Mouse (Mus musculus) cerebellum, adult 8-10 months (tissue): ENCODE measurements around the gene Akr1c12.
"Not testable (repeated sequence)": the region's sequence is repeated elsewhere in the genome, so short reads cannot be mapped to it uniquely, and the experiment has no call there.

Experiments
- DNase-seq: peaks from one replicate; pipeline ENCODE4 v3.0.0; 2022

Gene Akr1c12

GRCm38 (mm10) chr13:4279284-4279683 is at the start of gene Akr1c12:
Gene Akr1c12 (minus strand): TSS chr13:4279433.
- no peak for DNase-seq

DNA sequence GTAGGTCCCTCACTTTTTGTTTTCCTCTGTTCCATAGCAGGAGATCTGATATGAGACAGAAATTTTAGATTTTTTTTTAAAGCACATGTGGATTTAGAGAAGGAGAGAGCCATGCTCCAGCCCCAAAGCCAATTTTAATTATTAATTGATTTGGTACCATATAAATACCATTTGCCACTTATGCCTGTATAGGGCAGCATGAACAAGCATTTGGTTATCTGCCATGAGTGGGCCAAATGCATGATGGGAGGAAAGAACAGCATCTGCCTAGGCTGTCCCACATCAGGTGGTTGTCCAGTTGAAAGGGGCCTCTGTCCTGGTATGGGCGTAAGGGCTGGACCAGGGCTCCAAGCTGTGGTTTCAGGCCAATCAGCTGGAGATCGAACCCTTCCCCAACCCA is 39.5 kb upstream of the Akr1c12 start:
- no peak for DNase-seq

DNA sequence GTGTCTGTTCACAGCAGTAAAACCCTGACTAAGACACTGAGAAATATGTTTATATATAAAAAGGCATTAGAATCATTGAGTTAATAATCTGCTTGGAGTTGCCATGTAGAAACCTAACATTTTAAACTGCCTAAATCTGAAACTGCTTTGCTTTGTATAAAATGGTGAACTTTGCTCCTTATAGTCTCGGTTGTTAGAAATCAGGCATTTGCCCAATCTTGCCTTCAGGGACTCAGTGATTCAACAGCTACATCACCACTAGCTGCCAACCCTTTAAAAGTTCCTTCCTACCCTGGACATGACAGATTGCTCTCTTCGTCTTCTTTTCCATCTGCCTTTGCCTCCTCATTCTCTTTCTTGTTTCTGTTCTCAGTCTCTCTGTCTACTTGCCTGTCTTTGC is 34.7 kb upstream of the Akr1c12 start:
- DNase-seq: no peak

DNA sequence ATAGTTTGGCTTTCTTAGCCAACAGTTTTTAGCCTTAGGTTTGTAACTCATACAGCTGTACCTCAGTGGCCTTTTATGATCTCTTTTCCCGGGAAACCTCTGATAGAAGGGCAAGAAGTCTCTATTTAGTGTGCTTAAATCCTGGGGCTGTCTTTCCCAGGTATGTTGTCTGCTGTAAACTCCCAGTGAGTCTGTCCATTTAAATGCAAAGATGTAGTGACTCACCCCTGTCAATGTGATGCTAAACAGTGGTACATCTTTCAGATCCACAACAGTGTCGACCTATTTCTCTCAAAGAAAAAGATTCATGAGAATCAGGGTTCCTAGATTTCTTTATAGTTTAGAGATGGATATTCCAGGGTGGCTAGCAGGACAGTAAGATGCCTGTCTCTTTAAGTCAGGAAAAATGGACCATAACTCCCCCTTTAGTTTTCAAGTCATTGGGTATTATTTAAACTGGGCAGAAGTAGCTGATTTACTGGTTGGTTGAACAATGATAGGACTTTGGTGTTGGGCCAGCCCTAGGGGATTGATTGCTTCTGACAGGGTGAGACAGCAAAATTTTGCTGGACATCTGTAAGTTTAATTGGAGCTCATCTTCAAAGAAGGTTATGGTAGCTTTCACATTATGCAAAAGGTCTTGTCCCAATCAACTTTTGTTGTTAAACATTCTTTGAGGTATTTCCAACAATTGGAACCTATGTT is 25.8 kb upstream of the Akr1c12 start:
- no peak for DNase-seq

DNA sequence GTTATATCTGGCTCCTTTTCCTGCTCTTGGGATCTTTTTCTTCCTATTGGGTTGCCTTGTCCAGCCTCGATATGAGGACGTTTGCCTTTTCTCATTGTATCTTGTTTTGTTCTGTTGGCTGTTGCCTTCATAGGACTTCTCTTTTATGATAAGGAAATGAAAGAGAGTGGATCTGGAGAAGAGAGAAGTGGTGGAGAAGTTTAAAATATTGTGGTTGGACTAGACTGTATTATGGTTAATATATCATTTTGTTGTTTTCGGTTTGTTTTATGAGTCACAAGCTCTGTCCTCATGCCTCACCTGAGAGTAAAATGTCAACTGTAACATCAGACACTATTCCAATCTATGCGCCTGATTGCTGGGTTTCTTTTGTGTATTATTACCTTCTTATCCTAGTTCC is 17.8 kb upstream of the Akr1c12 start:
- no peak for DNase-seq

DNA sequence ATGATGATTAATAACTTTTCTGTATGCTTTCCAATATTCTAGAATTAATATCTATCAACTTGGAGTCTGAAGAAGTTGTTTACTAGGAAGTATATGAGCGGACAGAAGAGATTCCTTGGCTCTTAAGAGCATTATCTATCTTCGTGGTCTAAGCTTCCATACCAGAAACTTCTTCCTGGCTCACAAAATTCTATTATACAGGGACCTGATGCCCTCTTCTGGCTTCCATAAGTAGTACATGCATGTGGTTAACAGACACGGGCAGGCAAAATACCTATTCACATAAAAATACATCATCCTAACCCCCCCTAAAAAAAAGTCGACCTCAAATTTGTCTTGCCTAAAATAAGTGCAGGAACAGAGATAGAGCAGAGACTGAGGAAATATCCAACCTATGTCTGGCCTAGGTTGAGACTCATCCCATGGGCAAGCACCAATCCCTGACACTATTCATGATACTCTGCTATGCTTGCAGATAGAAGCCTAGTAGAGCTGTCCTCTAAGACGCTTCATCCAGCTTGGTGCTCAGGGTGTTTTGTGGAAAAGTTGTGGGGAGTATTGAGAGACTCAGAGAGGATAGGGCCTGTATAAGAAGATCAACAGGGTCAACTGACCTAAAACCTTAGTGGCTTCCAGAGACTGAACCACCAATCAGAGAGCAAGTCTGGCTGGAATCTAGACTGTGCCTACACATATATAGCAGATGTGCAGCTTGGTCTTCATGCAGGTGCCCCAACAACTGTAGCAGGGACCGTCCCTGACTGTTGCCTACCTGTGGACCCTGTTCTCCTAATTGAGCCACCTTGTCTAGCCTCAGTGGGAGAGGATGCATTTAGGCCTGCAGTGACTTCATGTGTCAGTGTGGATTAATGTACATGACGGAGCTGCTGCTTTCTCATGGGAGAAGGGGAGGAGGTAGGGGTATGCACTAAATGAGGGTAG is 2.5 kb upstream of the Akr1c12 start:
- DNase-seq: no peak

GRCm38 (mm10) chr13:4277526-4277925 is 1.7 kb downstream of the Akr1c12 start:
- DNase-seq: no peak

GRCm38 (mm10) chr13:4270860-4271259 is 8.4 kb downstream of the Akr1c12 start:
- DNase-seq: no peak

DNA sequence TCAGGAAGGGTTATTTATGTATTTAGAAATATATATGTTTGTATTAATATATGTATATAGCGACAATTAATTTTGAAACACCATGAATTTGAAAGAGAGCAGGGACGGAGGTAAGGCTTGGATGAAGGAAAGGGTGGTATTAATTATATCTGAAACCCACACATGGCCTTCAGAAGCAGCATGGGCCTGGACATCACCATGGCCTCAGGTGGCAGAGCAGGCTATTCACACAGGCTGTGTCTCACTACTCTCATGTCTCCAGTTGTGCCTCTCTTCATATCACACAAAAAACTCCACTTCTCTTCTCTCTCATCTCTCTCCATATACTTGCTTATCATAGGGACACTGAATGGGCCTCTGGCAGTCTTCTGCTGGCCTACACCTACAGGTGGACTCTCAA is 13.8 kb downstream of the Akr1c12 start:
- DNase-seq: not testable (repeated sequence)

- DNase-seq: no peak
These were observed 14.2 kb downstream of the Akr1c12 start for GRCm38 (mm10) chr13:4265047-4265446.

GRCm38 (mm10) chr13:4264612-4265011 is 14.6 kb downstream of the Akr1c12 start:
- no peak for DNase-seq

DNA sequence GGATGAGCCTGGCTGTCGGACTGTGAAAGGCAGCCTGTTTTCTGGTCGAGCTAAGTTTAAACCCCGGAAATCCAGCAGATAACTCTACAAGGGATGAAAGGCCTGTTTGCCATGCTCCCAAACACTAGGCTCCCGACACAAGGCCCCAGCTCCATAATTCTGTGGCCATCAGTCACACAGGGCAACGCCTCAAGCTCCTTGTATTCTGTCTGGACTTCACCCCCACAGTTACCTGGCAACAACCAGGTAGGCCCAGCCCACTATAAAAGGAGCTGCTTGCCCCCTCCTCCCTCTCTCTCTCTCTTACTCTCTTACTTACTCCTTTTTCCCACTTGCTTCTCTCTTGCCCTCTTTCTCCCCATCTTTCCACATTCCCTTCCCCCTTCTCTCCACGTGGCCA is 21.9 kb downstream of the Akr1c12 start:
- DNase-seq: no peak

- DNase-seq: not testable (repeated sequence)
These were observed 22.3 kb downstream of the Akr1c12 start for GRCm38 (mm10) chr13:4256894-4257293.

DNA sequence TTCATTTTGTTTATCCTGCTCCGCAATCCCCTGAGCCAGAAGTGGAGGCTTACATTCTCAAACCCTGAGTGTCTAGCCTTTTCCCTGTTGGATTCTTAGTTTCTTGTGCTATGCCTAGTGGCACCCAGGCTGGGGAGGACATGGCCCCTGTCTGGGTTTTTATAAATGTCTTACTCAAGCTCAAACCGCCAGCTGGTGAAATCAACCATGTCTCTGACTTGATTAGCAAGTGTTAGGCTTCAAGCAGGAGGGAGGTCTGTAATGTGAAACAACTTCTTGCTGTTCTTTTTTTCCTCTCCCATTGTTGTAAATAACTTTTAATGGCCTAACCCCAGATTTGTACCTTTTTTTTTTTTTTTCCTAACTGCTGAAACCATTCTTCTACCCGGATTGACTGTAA is 29.9 kb downstream of the Akr1c12 start:
- DNase-seq: no peak

DNA sequence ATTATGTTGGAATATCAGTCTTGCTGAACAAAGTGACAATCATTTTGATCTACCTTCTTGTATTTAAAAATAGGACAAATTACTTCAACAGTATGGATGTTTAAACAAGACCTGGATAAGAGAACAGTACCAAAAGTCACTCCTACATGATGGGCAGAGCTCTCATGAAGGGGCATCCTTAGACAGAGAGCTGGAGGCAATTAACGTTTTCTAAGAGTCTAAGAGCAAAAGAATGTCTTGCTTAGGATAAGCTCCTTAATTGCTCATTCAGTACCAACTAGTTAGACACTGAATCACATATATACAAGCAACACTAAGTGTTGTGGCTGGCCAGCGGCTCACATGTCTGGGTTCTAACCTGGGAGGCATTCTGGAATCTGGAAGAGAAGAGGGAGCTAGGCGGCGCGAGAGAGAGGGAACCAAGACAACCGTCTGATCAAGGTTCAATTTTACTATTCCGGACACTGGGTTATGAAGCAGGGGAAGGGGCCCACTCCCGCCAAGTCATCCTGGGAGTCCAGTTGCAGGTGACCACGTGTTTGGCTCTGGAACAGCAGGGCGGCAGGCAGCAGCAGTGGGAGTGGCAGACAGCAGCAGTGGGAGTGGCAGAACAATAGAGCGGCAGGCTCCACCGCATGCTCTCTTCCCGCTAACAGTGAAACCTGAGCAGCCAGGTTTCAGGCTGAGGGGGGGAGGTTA is 34.2 kb downstream of the Akr1c12 start:
- DNase-seq: no peak

- DNase-seq: no peak
These were observed 45.6 kb downstream of the Akr1c12 start for GRCm38 (mm10) chr13:4233536-4234172.

DNA sequence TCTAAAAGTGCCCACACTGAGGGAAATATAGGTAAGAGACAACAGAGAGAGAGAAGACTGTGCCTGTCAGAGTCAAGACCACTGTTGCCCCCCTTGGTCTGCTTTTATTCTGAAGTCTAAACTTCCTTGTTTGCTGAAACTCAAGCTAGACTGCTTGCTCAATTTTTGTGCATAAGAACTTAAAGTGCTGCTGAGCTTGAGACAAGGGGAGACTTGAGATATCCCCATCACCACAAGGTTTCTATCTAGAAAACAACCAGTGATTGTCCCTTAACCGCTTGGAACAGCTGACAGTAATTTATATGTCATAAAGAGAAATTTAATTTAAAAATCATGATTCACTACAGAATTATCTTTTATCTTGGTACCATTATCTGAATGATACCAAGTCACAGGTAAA is 46.1 kb downstream of the Akr1c12 start:
- DNase-seq: no peak

DNA sequence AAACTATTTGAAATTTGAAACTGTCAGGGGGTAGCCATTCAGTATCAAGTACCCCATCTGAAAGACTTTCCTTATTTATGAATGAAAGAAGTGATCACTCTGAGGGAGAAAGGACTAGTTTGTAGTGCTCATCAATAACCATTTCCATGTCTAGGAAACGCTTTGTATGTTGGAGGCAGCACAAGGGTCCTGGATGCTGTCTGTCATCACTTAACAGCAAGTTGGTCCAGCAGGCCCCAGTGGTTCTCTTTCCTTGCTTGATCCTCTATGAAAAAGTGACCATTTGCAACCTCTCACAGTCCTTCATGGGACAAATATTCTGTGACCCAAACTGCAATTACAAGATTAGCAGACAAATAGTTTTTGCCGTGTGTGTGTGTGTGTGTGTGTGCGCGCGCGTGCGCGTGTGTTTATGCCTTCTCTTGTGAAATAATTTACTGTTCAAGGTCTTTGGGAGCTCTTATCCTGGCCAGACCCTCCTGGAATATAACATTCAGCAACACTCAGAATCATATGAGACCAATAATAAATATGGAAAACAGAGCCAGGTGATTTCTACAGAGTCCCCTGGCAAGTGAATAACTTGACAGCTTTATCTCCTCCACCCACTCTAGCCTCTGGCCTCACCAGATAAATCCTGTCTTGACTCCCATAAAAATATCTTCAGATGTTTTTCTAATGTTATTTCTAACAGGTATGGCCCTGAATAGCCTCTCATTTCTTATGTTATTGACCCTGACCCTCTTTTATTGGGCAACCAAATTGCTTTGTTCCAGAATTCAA is 48.2 kb downstream of the Akr1c12 start:
- DNase-seq: no peak

DNA sequence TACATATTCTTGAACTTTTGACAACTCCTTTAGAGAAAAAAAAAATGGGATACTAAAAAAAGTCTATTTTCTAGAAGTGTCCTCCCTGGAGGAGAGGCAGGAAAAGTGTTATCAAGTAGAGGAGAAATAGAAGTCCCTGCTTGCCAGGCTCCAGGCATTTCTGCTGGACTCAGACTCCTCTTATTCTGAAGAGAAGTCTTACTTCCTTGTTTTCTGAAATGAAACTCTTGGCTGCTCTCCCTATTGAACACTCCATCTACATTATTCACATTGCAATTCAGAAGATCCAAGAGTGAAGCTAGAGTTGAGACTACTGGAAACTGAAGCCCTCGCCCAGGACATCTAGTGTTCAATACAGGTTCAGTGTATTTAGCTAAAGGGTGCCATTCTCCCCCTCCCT is 50.8 kb downstream of the Akr1c12 start, which contains the start of gene Akr1c19:
TSS of gene Akr1c19 (plus strand) at position 260 of the 400 bp plus-strand sequence.
- no peak for DNase-seq
